Mouse (Mus musculus) liver, embryonic 14.5 days (tissue): ENCODE data around the gene Prr14. TPM values are rescaled to one million over a fixed set of nuclear protein-coding genes. Genes with fewer than 3 reads are reported as not detected.
"Not testable (repeated sequence)": the region's sequence is repeated elsewhere in the genome, so short reads cannot be mapped to it uniquely, and the experiment has no call there.

Experiments
- ATAC-seq: fragments of 200-750 bp; cut with Nextera tagmentation; 2 replicates; pipeline ENCODE4 v1.8.0; 2017; ENCODE audit warnings: moderate number of reproducible peaks, mild to moderate bottlenecking, moderate library complexity; ENCODE audit not compliant: insufficient read depth
- DNase-seq, 3 experiments: peaks; one replicate each; pipeline ENCODE4 v3.0.0-alpha.2; 2012 to 2013; ENCODE audit warnings: low read depth in 3 of 3, low spot score in 3 of 3
- H3K27ac ChIP-seq: fragments of 300-500 bp; sonication (generic); 2 replicates; pipeline ENCODE4 v1.5.1; 2014; ENCODE audit warnings: moderate library complexity, mild to moderate bottlenecking, control low read depth, inconsistent platforms
- H3K27me3 ChIP-seq: fragments of 300-500 bp; sonication (generic); 2 replicates; pipeline ENCODE4 v1.6.1; 2014; ENCODE audit warnings: mild to moderate bottlenecking, low read length, moderate library complexity; ENCODE audit not compliant: control insufficient read depth, insufficient read depth
- H3K36me3 ChIP-seq: fragments of 300-500 bp; sonication (generic); replicated peaks from 2 replicates; pipeline ENCODE4 v1.6.1; 2014; ENCODE audit warnings: low read depth; ENCODE audit not compliant: control insufficient read depth, insufficient read depth
- H3K4me1 ChIP-seq, 2 experiments: fragments of 200-500 bp in 1 of 2; fragments of 300-500 bp in 1 of 2; sonication (generic) in 1 of 2; replicated peaks; 2 replicates each; pipeline ENCODE4 v1.6.1; 2012 to 2014; ENCODE audit warnings: antibody characterized with exemption in 1 of 2, inconsistent platforms in 1 of 2, low read length in 1 of 2; ENCODE audit not compliant: control insufficient read depth in 2 of 2, insufficient read depth in 2 of 2
- H3K4me2 ChIP-seq: fragments of 300-500 bp; sonication (generic); 2 replicates; pipeline ENCODE4 v1.6.1; 2014; ENCODE audit warnings: low read depth, mild to moderate bottlenecking, control low read depth, moderate library complexity
- H3K4me3 ChIP-seq, 2 experiments: fragments of 200-500 bp in 1 of 2; fragments of 300-500 bp in 1 of 2; sonication (generic) in 1 of 2; 2 replicates each; pipeline ENCODE4 v1.5.1; 2012 to 2014; ENCODE audit warnings: low read depth in 2 of 2, low read length in 2 of 2, mild to moderate bottlenecking in 2 of 2, control low read depth in 1 of 2, inconsistent platforms in 1 of 2, moderate library complexity in 1 of 2; ENCODE audit not compliant: insufficient read depth in 1 of 2
- H3K9ac ChIP-seq: fragments of 300-500 bp; sonication (generic); replicated peaks from 2 replicates; pipeline ENCODE4 v1.6.1; 2014; ENCODE audit warnings: mild to moderate bottlenecking, control low read depth, moderate library complexity
- H3K9me3 ChIP-seq: fragments of 300-500 bp; sonication (generic); 2 replicates; pipeline ENCODE4 v1.6.1; 2016; ENCODE audit warnings: low read length, mixed read lengths; ENCODE audit not compliant: control insufficient read depth
- CTCF ChIP-seq: IDR thresholded peaks from 2 replicates; pipeline ENCODE4 v1.5.1; 2016; ENCODE audit warnings: antibody characterized with exemption, low read depth, control low read depth
- EP300 ChIP-seq: IDR thresholded peaks from 2 replicates; pipeline ENCODE4 v1.6.1; 2016; ENCODE audit warnings: antibody characterized with exemption, low read depth
- WGBS: fragments of 180-500 bp; shearing (Covaris S2); extraction: QIAGEN DNeasy Blood & Tissue Kit; methylation state at CpG from one replicate; pipeline ENCODE4 v1.1.7; 2014; ENCODE audit not compliant: insufficient replicate concordance; 5-methylcytosine and 5-hydroxymethylcytosine counted together
- polyA plus RNA-seq, 2 experiments: library from polyadenylated mRNA; depleted of rRNA in 1 of 2; stranded (reverse) in 1 of 2; unstranded in 1 of 2; fragments of >200 nt; fragmentation: Nextera tagmentation in 1 of 2; extraction: Ambion mirVana in 1 of 2; gene quantifications; 2 replicates each; pipeline versions ENCODE4 v1.2.1 to v1.2.3; 2012 to 2014

The Prr14 gene
- polyA plus RNA-seq, 2 experiments = 20.3 to 21.2 TPM

DNA sequence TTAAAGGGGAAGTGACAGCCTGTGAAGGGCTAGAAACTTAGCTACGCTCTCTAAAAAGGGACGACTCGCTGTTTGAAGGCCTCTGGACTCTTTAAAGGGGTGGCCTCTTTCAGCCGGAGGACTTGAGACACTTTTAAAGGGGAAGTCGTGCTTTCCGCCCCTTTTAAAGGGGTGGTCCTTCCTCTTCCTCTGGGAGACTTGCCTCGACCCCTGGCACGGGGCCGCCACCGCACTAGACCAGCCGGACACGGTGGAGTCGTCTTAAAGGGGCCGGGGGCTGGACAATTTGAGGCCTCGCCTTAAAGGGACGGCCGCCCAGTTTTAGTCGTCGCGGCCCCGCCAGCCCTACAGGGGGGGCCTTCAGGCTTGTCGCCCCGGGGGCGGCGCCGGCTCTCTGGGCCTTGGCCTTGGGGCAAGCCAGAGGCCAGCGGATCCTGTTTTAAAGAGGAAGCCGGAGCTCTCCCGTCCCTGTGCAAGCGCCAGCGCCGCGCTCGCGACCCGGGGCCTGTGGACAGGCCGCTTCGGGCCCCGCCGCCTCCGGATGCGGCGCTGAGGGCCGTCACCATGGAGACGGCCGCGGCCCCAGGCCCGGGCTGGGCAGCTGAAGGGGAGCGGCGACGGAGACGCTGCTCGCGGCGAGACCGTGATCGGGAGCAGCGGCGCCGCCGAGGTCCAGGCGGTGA lies 19.4 kb downstream of the Prr14 start, which contains the start of gene Fbrs:
Gene Fbrs (plus strand): TSS at position 565 of the 683 bp plus-strand sequence.
- H3K4me3 ChIP-seq = peak within 1 kb of the TSS; percentile 97 to 100
- no peaks in the 10 kb centered on the region for H3K9me3 ChIP-seq
- peaks cover 46% of the 10 kb centered on the region for H3K36me3 ChIP-seq
- peak within 1 kb of the TSS; percentile 91 for H3K4me2 ChIP-seq
- peak within 1 kb of the TSS; percentile 99 for H3K9ac ChIP-seq
- WGBS = under 1% methylated on average over 62 of the region's 62 CpGs
- H3K27me3 ChIP-seq = no peaks in the 10 kb centered on the region
- H3K4me1 ChIP-seq = peaks cover 23 to 25% of the 10 kb centered on the region in 2 experiments
- ATAC-seq = peak; percentile 42
- TF ChIP-seq EP300 (no peak), CTCF (0 out of 2 replicates have a peak, but pooled peaks have one; percentile 12)
- DNase-seq = peak; percentile 82 to 93 (median 87)
- H3K27ac ChIP-seq = peak within 1 kb of the TSS; percentile 94

DNA sequence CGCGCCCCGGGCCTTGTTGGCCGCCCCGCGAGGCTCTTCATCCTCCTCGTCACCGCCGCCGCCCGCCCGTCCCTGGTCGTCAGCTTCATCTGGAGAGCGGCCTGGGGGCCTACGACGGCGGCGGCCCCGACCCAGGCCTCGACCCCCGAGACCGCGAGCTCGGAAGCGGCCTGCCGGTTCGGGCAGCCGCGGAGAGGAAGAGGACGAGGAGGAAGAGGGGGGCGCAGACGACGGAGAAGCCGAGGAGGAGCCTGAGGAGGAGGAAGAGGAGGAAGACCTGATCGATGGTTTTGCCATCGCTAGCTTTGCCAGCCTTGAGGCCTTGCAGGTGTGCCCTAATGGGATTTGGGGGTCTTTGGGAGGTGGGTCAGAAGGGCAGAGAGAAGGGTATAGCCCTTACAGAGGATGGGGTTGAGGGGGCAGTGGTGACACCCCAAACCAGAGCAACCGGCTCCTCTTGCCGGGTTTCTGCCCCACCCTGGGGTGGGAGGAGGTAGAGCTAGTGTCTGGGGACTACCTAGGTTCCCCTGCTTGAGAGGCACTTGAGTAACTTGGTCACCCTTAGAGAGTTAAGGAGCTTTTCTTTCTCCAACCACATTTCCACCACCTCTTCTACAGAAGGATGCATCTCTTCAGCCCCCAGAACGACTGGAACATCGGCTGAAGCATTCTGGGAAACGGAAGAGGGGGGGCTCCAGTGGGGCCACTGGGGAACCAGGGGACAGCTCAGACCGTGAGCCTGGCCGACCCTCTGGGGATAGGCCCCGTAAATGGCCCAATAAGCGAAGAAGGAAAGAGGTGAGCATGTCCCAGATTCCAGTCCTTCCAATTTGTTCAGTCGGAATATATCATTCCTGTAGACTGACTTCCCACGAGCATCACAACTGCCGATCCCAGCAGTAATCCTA lies 20.2 kb downstream of the Prr14 start:
- Histone ChIP-seq H3K9me3 (no peaks in the 10 kb centered on the region), H3K27me3 (no peaks in the 10 kb centered on the region), H3K4me3 (peak overlapping the region; percentile 97 to 100), H3K36me3 (peaks cover 41% of the 10 kb centered on the region), H3K4me1 (peaks cover 23 to 25% of the 10 kb centered on the region in 2 experiments), H3K9ac (peak overlapping the region; percentile 99), H3K27ac (peak overlapping the region; percentile 94), H3K4me2 (peak overlapping the region; percentile 91)
- DNase-seq = no peak
- WGBS = 3% methylated on average over 48 of the region's 48 CpGs
- ATAC-seq = no peak
- TF ChIP-seq CTCF (no peak), EP300 (no peak)

DNA sequence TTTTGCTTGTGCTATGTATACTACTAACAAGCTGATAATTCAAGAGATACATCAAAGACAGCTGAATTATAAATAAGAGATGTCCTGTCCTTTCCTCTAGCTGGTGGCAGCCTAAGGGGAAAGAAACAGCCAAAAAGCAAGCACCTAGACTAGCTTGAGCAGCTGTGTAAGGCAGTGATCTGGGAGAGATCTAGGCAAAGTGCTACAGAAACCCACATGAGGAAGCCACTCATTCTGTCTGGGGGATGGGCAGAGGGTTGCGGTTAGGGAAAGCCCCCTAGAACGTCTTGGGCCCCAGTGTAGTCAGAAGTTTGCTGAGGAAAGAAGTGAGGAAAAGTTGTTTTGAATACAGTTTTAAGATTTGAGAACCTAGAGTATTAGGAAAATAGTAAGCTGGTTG lies 20.9 kb downstream of the Prr14 start:
- peak overlapping the region; percentile 97 to 100 for H3K4me3 ChIP-seq
- H3K36me3 ChIP-seq = peaks cover 39% of the 10 kb centered on the region
- H3K4me1 ChIP-seq = peaks cover 23 to 25% of the 10 kb centered on the region in 2 experiments
- WGBS = 24% methylated on average over 2 of the region's 2 CpGs
- ATAC-seq = no peak
- H3K9me3 ChIP-seq = no peaks in the 10 kb centered on the region
- DNase-seq = peak in 1 of 3 experiments; percentile 41
- peak overlapping the region; percentile 46 for H3K27ac ChIP-seq
- peak overlapping the region; percentile 91 for H3K4me2 ChIP-seq
- H3K27me3 ChIP-seq = no peaks in the 10 kb centered on the region
- TF ChIP-seq EP300 (no peak), CTCF (no peak)
- peak overlapping the region; percentile 99 for H3K9ac ChIP-seq

DNA sequence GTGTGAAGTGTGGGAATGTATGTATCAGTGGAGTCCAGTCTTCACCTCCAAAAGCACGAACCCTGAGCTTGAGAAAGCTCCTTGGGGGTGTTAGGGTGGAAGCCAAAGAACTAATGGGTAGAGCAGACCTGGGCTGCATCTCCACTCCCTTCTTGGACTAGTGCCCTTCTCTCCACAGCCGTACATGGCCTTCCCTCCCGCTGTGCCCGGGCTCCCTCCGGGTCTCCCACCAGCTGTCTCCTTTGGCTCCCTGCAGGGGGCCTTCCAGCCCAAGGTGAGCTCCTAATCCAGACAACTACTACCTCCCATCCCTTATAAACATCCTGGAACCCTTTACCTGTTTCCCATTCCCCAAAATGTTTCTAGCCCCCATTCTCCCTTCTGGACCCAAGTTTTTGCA lies 26.0 kb downstream of the Prr14 start:
- no peak for TF ChIP-seq CTCF
- TF ChIP-seq EP300 = no peak
- ATAC-seq (no peak), DNase-seq (no peak)
- Histone ChIP-seq H3K4me2 (no peak overlapping the region), H3K27me3 (no peaks in the 10 kb centered on the region), H3K9ac (no peak overlapping the region), H3K9me3 (no peaks in the 10 kb centered on the region), H3K36me3 (peaks cover 48% of the 10 kb centered on the region), H3K27ac (no peak overlapping the region), H3K4me3 (no peak overlapping the region), H3K4me1 (peaks cover 6 to 8% of the 10 kb centered on the region in 2 experiments)
- 91% methylated on average over 5 of the region's 5 CpGs for WGBS

DNA sequence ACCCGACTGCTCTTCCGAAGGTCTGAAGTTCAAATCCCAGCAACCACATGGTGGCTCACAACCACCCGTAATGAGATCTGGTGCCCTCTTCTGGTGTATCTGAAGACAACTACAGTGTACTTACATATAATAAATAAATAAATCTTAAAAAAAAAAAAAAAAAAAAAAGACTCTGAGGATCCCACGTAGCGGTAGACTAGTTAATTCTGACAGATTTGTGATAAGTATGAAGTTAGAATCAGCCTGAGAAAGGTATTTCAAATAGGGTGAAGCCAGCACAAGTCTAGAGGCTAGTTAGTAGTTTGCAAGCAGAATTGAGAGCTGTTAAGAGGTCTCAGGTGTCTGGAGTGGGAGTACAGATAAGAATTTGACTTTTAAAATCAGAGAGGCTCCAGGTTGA lies 29.0 kb downstream of the Prr14 start:
- not testable (repeated sequence) for H3K4me2 ChIP-seq, H3K9ac ChIP-seq, H3K27me3 ChIP-seq, H3K4me1 ChIP-seq, H3K27ac ChIP-seq, H3K9me3 ChIP-seq, ATAC-seq, DNase-seq, H3K4me3 ChIP-seq
- peaks cover 40% of the 10 kb centered on the region for H3K36me3 ChIP-seq
- WGBS = 77% methylated on average over 4 of the region's 5 CpGs
